Mouse (Mus musculus) limb, embryonic 14.5 days (tissue): ENCODE results near the gene Stk10. TPM values are rescaled to one million over a fixed set of nuclear protein-coding genes. Genes with fewer than 3 reads are reported as not detected.
A peak's percentile ranks its signal among the peaks of the same experiment; 100 is the strongest.

Experiments used
- ATAC-seq: fragments of 200-750 bp; cut with Nextera tagmentation; 2 replicates; pipeline ENCODE4 v1.8.0; 2017; ENCODE audit warnings: low read depth, moderate number of reproducible peaks, moderate TSS enrichment; ENCODE audit not compliant: low FRiP score
- DNase-seq: peaks from one replicate; pipeline ENCODE4 v3.0.0-alpha.2; 2015; ENCODE audit warnings: low spot score
- H3K27ac ChIP-seq: fragments of 300-500 bp; sonication (generic); replicated peaks from 2 replicates; pipeline ENCODE4 v1.5.1; 2014; ENCODE audit warnings: low read depth, mild to moderate bottlenecking, low read length, moderate library complexity, mixed read lengths
- H3K27me3 ChIP-seq: fragments of 300-500 bp; sonication (generic); 2 replicates; pipeline ENCODE4 v1.6.1; 2014; ENCODE audit warnings: low read length, mixed read lengths; ENCODE audit not compliant: control insufficient read depth, insufficient read depth
- H3K36me3 ChIP-seq: fragments of 300-500 bp; sonication (generic); 2 replicates; pipeline ENCODE4 v1.6.1; 2014; ENCODE audit warnings: mild to moderate bottlenecking, low read length, moderate library complexity, mixed read lengths; ENCODE audit not compliant: control insufficient read depth, insufficient read depth
- H3K4me1 ChIP-seq: fragments of 300-500 bp; sonication (generic); 2 replicates; pipeline ENCODE4 v1.6.1; 2014; ENCODE audit warnings: antibody characterized with exemption, low read length, mixed read lengths; ENCODE audit not compliant: control insufficient read depth, insufficient read depth
- H3K4me2 ChIP-seq: fragments of 300-500 bp; sonication (generic); replicated peaks from 2 replicates; pipeline ENCODE4 v1.6.1; 2014; ENCODE audit warnings: low read depth, mild to moderate bottlenecking, low read length, moderate library complexity; ENCODE audit not compliant: severe bottlenecking
- H3K4me3 ChIP-seq: fragments of 300-500 bp; sonication (generic); replicated peaks from 2 replicates; pipeline ENCODE4 v1.5.1; 2014; ENCODE audit warnings: low read length
- H3K9ac ChIP-seq: fragments of 300-500 bp; sonication (generic); 2 replicates; pipeline ENCODE4 v1.6.1; 2014; ENCODE audit warnings: mild to moderate bottlenecking, low read depth, low read length, moderate library complexity; ENCODE audit not compliant: severe bottlenecking
- H3K9me3 ChIP-seq: fragments of 300-500 bp; sonication (generic); 2 replicates; pipeline ENCODE4 v1.6.1; 2016; ENCODE audit warnings: low read length; ENCODE audit not compliant: control insufficient read depth
- POLR2A ChIP-seq: fragments of 200-500 bp; IDR thresholded peaks from 2 replicates; pipeline ENCODE4 v1.8.0; 2012; ENCODE audit warnings: inconsistent platforms, mild to moderate bottlenecking, moderate library complexity, borderline replicate concordance; ENCODE audit not compliant: insufficient read depth, insufficient read length; ENCODE audit errors: extremely low read depth
- WGBS: fragments of 180-500 bp; shearing (Covaris S2); extraction: QIAGEN DNeasy Blood & Tissue Kit; methylation state at CpG from one replicate; pipeline ENCODE4 v1.1.7; 2014; 5-methylcytosine and 5-hydroxymethylcytosine counted together
- polyA plus RNA-seq, 2 experiments: library from polyadenylated mRNA; depleted of rRNA in 1 of 2; stranded (reverse) in 1 of 2; unstranded in 1 of 2; fragments of >200 nt; fragmentation: Nextera tagmentation in 1 of 2; extraction: Ambion mirVana in 1 of 2; gene quantifications; 2 replicates each; pipeline versions ENCODE4 v1.2.1 to v1.2.3; 2012 to 2014

The Stk10 gene
- polyA plus RNA-seq, 2 experiments = 1.9 to 7.1 TPM

GRCm38 (mm10) chr11:32634842-32635241, 101.7 kb downstream of the Stk10 start:
- H3K36me3 ChIP-seq = no peaks in the 10 kb centered on the region
- DNase-seq (no peak), ATAC-seq (no peak)
- H3K27ac ChIP-seq = no peak overlapping the region
- 74% methylated on average over 2 of the region's 2 CpGs for WGBS
- H3K9me3 ChIP-seq = no peaks in the 10 kb centered on the region
- no peak for TF ChIP-seq POLR2A
- H3K4me3 ChIP-seq = no peak overlapping the region
- H3K9ac ChIP-seq = no peak overlapping the region
- peaks cover 9% of the 10 kb centered on the region; the same call in 1 of the 2 replicates for H3K4me1 ChIP-seq
- no peak overlapping the region for H3K4me2 ChIP-seq
- no peaks in the 10 kb centered on the region for H3K27me3 ChIP-seq

GRCm38 (mm10) chr11:32636275-32636674, 103.2 kb downstream of the Stk10 start:
- Histone ChIP-seq H3K9me3 (no peaks in the 10 kb centered on the region), H3K27ac (no peak overlapping the region), H3K27me3 (no peaks in the 10 kb centered on the region), H3K4me2 (no peak overlapping the region), H3K4me3 (no peak overlapping the region), H3K9ac (no peak overlapping the region), H3K36me3 (no peaks in the 10 kb centered on the region), H3K4me1 (peaks cover 9% of the 10 kb centered on the region; the same call in 1 of the 2 replicates)
- ATAC-seq (no peak), DNase-seq (no peak)
- WGBS = 88% methylated on average over 4 of the region's 4 CpGs
- TF ChIP-seq POLR2A = no peak

GRCm38 (mm10) chr11:32638521-32639255, 105.6 kb downstream of the Stk10 start:
- DNase-seq (no peak), ATAC-seq (no peak)
- no peaks in the 10 kb centered on the region for H3K9me3 ChIP-seq
- no peak overlapping the region for H3K4me3 ChIP-seq
- H3K4me2 ChIP-seq = no peak overlapping the region
- H3K4me1 ChIP-seq = peaks cover 15% of the 10 kb centered on the region; the same call in 1 of the 2 replicates
- H3K36me3 ChIP-seq = no peaks in the 10 kb centered on the region
- WGBS = 48% methylated on average over 8 of the region's 8 CpGs
- no peaks in the 10 kb centered on the region for H3K27me3 ChIP-seq
- no peak overlapping the region for H3K9ac ChIP-seq
- no peak overlapping the region for H3K27ac ChIP-seq
- no peak for TF ChIP-seq POLR2A

- no peaks in the 10 kb centered on the region for H3K9me3 ChIP-seq
- WGBS = 92% methylated on average over 4 of the region's 4 CpGs
- H3K27me3 ChIP-seq = no peaks in the 10 kb centered on the region
- H3K4me3 ChIP-seq = no peak overlapping the region
- no peaks in the 10 kb centered on the region for H3K36me3 ChIP-seq
- H3K9ac ChIP-seq = no peak overlapping the region
- TF ChIP-seq POLR2A = no peak
- no peak overlapping the region for H3K4me2 ChIP-seq
- H3K4me1 ChIP-seq = peaks cover 20% of the 10 kb centered on the region
- H3K27ac ChIP-seq = no peak overlapping the region
- ATAC-seq (no peak), DNase-seq (no peak)
These were observed 107.5 kb downstream of the Stk10 start for GRCm38 (mm10) chr11:32640617-32641016.

GRCm38 (mm10) chr11:32642249-32642876, 109.3 kb downstream of the Stk10 start, which contains the start of gene Fbxw11:
TSS of gene Fbxw11 (plus strand) at chr11:32642724.
- H3K9me3 ChIP-seq = no peaks in the 10 kb centered on the region
- H3K9ac ChIP-seq = peak within 1 kb of the TSS; percentile 96
- no peaks in the 10 kb centered on the region for H3K36me3 ChIP-seq
- H3K4me3 ChIP-seq = peak within 1 kb of the TSS; percentile 95
- WGBS = under 1% methylated on average over 29 of the region's 64 CpGs
- peaks cover 23% of the 10 kb centered on the region for H3K4me1 ChIP-seq
- TF ChIP-seq POLR2A = peak; percentile 92; the same call in 1 of the 2 replicates
- peak within 1 kb of the TSS; percentile 99 for H3K27ac ChIP-seq
- no peaks in the 10 kb centered on the region for H3K27me3 ChIP-seq
- DNase-seq (peak; percentile 98), ATAC-seq (peak; percentile 93)
- peak within 1 kb of the TSS; percentile 74 for H3K4me2 ChIP-seq
